Mouse (Mus musculus): ENCODE results near the gene Spon1.

DNA sequence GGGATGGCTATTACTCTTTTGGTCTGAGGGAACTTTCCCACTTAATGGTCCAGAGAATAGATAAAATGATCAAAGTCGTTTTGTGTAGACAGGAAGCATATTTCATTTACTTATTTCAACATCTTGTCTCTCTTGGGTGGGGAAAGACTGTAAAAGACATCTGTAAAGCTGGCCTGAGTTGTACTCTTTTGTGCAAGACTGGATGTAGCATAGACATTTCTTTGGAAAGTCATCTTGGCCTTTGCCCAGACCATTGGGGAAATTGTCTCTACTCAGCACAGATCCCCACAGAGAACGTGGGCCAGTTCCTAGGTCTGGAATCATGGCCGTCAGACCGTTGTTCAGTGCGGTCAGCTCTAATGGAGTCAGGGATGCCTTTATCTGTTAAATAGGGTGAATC lies 112.1 kb downstream of the Spon1 start:
- TF ChIP-seq USF1 (IDR thresholded peaks at IDR 0.05; ENCODE audit: low read depth, low read length) = no peak
- TF ChIP-seq ZKSCAN1 (IDR thresholded peaks at IDR 0.05; ENCODE audit: borderline replicate concordance, low read depth, low read length) = no peak
- TF ChIP-seq EP300 (IDR thresholded peaks at IDR 0.05; ENCODE audit: low read length) = no peak
- TF ChIP-seq POLR2AphosphoS2 (IDR thresholded peaks at IDR 0.05; ENCODE audit: low read depth, low read length) = no peak
- TF ChIP-seq HCFC1 (IDR thresholded peaks at IDR 0.05; ENCODE audit: low read depth, low read length) = no peak
